Mouse (Mus musculus): ENCODE measurements around the gene Kidins220. TPM values are rescaled to one million over a fixed set of nuclear protein-coding genes. Genes with fewer than 3 reads are reported as not detected.

Gene Kidins220
- polyA plus RNA-seq, 1 experiment from 2014 or later: 31.1 TPM

DNA sequence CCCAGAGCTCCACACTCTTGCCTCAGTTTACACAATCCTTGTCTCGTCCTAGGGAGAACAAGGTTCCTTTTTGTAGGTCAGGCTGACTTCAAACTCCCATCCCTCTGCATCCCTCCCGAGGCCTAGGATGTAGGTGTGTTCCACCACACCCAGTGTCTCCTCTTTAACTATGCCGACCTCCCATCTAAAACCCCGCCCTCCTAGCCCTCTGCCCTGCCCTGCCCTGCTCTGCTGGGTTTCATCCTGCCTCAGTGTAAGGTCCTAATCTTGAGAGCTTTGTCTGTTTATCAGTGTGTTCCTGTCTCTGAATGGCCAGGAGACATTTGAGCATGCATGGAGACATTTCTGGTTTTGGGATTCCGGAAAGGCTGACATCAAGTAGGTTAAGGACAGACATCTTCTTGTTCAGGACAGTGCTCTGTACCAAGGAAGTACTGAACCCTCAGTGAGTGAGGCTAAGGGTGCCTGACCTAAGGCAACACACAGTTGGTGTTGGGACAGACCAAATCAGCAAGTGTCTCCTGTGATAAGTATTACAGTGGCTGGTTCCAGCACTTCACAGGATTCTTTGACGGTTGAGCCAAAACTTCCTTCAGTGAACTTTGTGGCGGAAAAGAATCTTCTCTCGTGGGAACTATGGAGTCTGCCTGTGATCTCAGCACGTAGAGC, 32.0 kb upstream of the Kidins220 start:
- Histone ChIP-seq H3K9me3 (replicated peaks) (no peaks in the 10 kb centered on the region), H3K27me3 (no peaks in the 10 kb centered on the region), H3K4me2 (no peak overlapping the region), H3K9ac (no peak overlapping the region), H3K4me1 (0 out of 2 replicates have a peak, but pooled peaks cover 3% of the 10 kb centered on the region), H3K27ac (no peak overlapping the region), H3K36me3 (peaks cover 37% of the 10 kb centered on the region), H3K4me3 (replicated peaks) (no peak overlapping the region)
- WGBS: 84% methylated on average over 9 of the region's 9 CpGs
- no peak for ATAC-seq (replicated peaks; ENCODE audit: low FRiP score)

GRCm38 (mm10) chr12:24943427-24943826, 31.3 kb upstream of the Kidins220 start:
- Histone ChIP-seq H3K4me1 (0 out of 2 replicates have a peak, but pooled peaks cover 3% of the 10 kb centered on the region), H3K36me3 (peaks cover 39% of the 10 kb centered on the region), H3K4me2 (no peak overlapping the region), H3K9me3 (replicated peaks) (no peaks in the 10 kb centered on the region), H3K27ac (no peak overlapping the region), H3K27me3 (no peaks in the 10 kb centered on the region), H3K4me3 (replicated peaks) (no peak overlapping the region), H3K9ac (no peak overlapping the region)
- WGBS: 91% methylated on average over 4 of the region's 4 CpGs
- ATAC-seq (replicated peaks; ENCODE audit: low FRiP score): no peak

- no peaks in the 10 kb centered on the region for H3K9me3 ChIP-seq (replicated peaks)
- 0 out of 2 replicates have a peak, but pooled peaks cover 3% of the 10 kb centered on the region for H3K4me1 ChIP-seq
- H3K27ac ChIP-seq: no peak overlapping the region
- no peak overlapping the region for H3K9ac ChIP-seq
- WGBS: 89% methylated on average over 7 of the region's 7 CpGs
- no peak overlapping the region for H3K4me2 ChIP-seq
- H3K27me3 ChIP-seq: no peaks in the 10 kb centered on the region
- H3K4me3 ChIP-seq (replicated peaks): no peak overlapping the region
- H3K36me3 ChIP-seq: peaks cover 36% of the 10 kb centered on the region
- no peak for ATAC-seq (replicated peaks; ENCODE audit: low FRiP score)
Measured at GRCm38 (mm10) chr12:24944597-24944996, 30.1 kb upstream of the Kidins220 start.

DNA sequence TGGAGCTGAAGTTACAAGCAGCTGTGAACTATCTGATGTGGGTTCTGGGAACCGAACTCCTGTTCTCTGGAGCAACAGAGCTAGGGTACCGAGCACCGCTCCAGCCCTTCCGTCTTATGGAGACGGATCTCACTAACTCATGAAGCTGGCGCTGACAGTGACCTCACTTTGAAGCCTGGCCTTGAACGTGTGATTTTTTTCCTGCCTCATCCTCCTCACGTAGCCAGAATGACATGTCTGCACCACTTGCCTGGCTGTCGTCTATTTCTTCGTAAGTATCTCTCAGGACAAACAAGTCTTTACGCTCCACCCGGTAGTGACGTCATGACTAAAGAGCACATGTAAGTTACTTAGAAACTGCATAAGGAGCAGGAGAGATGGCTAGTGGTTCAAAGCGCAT, 27.7 kb upstream of the Kidins220 start:
- Histone ChIP-seq H3K4me3 (replicated peaks) (no peak overlapping the region), H3K9ac (no peak overlapping the region), H3K4me2 (no peak overlapping the region), H3K4me1 (0 out of 2 replicates have a peak, but pooled peaks cover 3% of the 10 kb centered on the region), H3K27ac (no peak overlapping the region), H3K27me3 (no peaks in the 10 kb centered on the region), H3K36me3 (peaks cover 39% of the 10 kb centered on the region), H3K9me3 (replicated peaks) (0 out of 2 replicates have a peak, but pooled peaks cover 3% of the 10 kb centered on the region)
- WGBS: 91% methylated on average over 14 of the region's 14 CpGs
- ATAC-seq (replicated peaks; ENCODE audit: low FRiP score): no peak

- Histone ChIP-seq H3K27ac (no peak overlapping the region), H3K4me1 (0 out of 2 replicates have a peak, but pooled peaks cover 3% of the 10 kb centered on the region), H3K4me2 (no peak overlapping the region), H3K36me3 (peaks cover 37% of the 10 kb centered on the region), H3K27me3 (no peaks in the 10 kb centered on the region), H3K9me3 (replicated peaks) (0 out of 2 replicates have a peak, but pooled peaks cover 3% of the 10 kb centered on the region), H3K9ac (no peak overlapping the region), H3K4me3 (replicated peaks) (no peak overlapping the region)
- 62% methylated on average over 3 of the region's 3 CpGs for WGBS
- ATAC-seq (replicated peaks; ENCODE audit: low FRiP score): 0 out of 2 replicates have a peak, but pooled peaks have one; percentile 43
Measured at GRCm38 (mm10) chr12:24948344-24948743, 26.4 kb upstream of the Kidins220 start.

DNA sequence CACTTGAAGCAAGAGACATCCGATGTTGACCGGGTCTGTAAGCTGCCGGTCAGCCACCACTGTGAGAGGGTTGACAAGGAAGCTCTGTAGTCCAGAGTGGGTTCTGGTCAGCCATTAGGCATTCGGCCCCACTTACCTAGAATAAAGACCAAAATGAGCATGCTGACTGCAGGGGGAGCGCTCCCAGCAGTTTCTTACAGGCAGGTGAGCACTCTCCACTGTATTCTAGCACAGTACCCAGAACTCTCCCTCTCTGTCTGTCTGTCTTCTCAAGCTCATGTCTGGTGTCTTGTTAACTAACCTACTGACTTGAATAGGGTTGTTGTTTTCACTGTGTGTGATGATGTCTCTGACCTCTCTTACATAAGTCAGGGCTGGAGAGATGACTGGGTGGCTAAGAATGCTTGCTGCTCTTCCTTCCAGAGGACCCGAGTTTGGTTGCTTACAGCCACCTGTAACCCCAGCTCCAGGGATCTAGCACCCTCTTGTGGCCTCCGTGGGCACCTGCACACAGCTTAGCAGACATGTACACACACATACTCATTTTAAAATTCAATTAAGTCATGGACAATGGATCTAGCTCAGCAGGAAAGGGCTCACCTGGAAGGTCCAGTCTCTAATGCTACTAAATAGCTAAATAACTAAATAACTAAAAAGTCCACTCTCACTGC, 24.2 kb upstream of the Kidins220 start:
- ATAC-seq (replicated peaks; ENCODE audit: low FRiP score): no peak
- no peaks in the 10 kb centered on the region for H3K27me3 ChIP-seq
- WGBS: 92% methylated on average over 7 of the region's 7 CpGs

GRCm38 (mm10) chr12:24952147-24952546, 22.6 kb upstream of the Kidins220 start:
- Histone ChIP-seq H3K9me3 (replicated peaks) (0 out of 2 replicates have a peak, but pooled peaks cover 3% of the 10 kb centered on the region), H3K4me3 (replicated peaks) (no peak overlapping the region), H3K27ac (no peak overlapping the region), H3K4me2 (no peak overlapping the region), H3K9ac (no peak overlapping the region), H3K4me1 (no peaks in the 10 kb centered on the region), H3K36me3 (peaks cover 39% of the 10 kb centered on the region), H3K27me3 (no peaks in the 10 kb centered on the region)
- peak; percentile 44; the same call in 1 of the 2 replicates for ATAC-seq (replicated peaks; ENCODE audit: low FRiP score)
- 34% methylated on average over 6 of the region's 6 CpGs for WGBS

More for the DNA sequence above, 24.2 kb upstream of the Kidins220 start:
- Histone ChIP-seq H3K36me3 (peaks cover 39% of the 10 kb centered on the region), H3K9ac (no peak overlapping the region), H3K4me2 (no peak overlapping the region), H3K4me1 (0 out of 2 replicates have a peak, but pooled peaks cover 2% of the 10 kb centered on the region), H3K4me3 (replicated peaks) (no peak overlapping the region), H3K9me3 (replicated peaks) (0 out of 2 replicates have a peak, but pooled peaks cover 3% of the 10 kb centered on the region), H3K27ac (no peak overlapping the region)

DNA sequence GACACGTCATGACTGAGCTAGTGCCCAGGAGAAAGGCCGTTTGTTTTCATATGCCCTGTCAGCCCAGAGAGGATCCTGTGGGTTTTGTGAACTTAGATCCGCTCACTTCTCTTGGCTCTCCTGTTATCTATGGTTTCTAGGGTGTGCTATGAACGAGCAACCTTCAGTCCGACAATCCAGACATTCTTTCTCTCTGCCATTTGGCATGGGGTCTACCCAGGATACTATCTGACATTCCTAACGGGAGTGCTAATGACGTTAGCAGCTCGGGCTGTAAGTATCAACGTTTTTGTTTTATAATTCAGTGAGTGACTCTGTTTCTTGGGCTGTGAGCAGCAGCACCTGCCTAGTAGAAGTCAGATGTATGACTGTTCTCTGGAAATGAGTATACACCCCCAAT, 19.6 kb upstream of the Kidins220 start:
- H3K4me3 ChIP-seq (replicated peaks): no peak overlapping the region
- 0 out of 2 replicates have a peak, but pooled peaks cover 3% of the 10 kb centered on the region for H3K9me3 ChIP-seq (replicated peaks)
- H3K4me2 ChIP-seq: no peak overlapping the region
- peaks cover 41% of the 10 kb centered on the region for H3K36me3 ChIP-seq
- H3K9ac ChIP-seq: no peak overlapping the region
- 0 out of 2 replicates have a peak, but pooled peaks cover 2% of the 10 kb centered on the region for H3K4me1 ChIP-seq
- 74% methylated on average over 9 of the region's 9 CpGs for WGBS
- H3K27me3 ChIP-seq: no peaks in the 10 kb centered on the region
- H3K27ac ChIP-seq: no peak overlapping the region
- no peak for ATAC-seq (replicated peaks; ENCODE audit: low FRiP score)

DNA sequence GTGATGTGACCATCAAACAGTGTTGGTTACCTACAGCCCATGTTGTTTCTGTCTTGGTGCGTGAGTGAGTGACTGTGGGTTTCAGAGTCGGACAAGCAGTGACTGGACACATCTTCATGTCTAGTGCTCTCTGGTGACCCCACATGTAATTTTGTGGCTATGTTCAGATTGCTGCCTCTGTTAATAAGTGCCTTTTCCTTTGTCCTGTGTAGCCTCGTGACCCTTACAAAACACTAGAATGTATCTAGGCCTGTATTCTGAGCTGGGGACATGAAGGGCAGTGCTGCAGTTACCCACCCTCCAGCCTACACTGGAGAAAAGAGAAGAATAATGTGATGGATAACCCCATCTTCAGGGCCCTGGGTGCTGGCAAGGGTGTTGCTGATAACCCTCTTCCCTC, 16.2 kb upstream of the Kidins220 start:
- no peaks in the 10 kb centered on the region for H3K27me3 ChIP-seq
- no peak for ATAC-seq (replicated peaks; ENCODE audit: low FRiP score)
- H3K9ac ChIP-seq: no peak overlapping the region
- H3K4me3 ChIP-seq (replicated peaks): no peak overlapping the region
- H3K4me1 ChIP-seq: peaks cover 16% of the 10 kb centered on the region
- no peaks in the 10 kb centered on the region for H3K9me3 ChIP-seq (replicated peaks)
- 88% methylated on average over 3 of the region's 3 CpGs for WGBS
- H3K27ac ChIP-seq: no peak overlapping the region
- no peak overlapping the region for H3K4me2 ChIP-seq
- peaks cover 27% of the 10 kb centered on the region for H3K36me3 ChIP-seq

GRCm38 (mm10) chr12:24961821-24962220, 12.9 kb upstream of the Kidins220 start:
- H3K9me3 ChIP-seq (replicated peaks): no peaks in the 10 kb centered on the region
- H3K9ac ChIP-seq: no peak overlapping the region
- no peak for ATAC-seq (replicated peaks; ENCODE audit: low FRiP score)
- H3K27ac ChIP-seq: peak overlapping the region; percentile 77
- no peak overlapping the region for H3K4me3 ChIP-seq (replicated peaks)
- H3K4me1 ChIP-seq: peaks cover 20% of the 10 kb centered on the region
- H3K27me3 ChIP-seq: no peaks in the 10 kb centered on the region
- no peak overlapping the region for H3K4me2 ChIP-seq
- H3K36me3 ChIP-seq: peaks cover 19% of the 10 kb centered on the region
- 85% methylated on average over 7 of the region's 7 CpGs for WGBS

DNA sequence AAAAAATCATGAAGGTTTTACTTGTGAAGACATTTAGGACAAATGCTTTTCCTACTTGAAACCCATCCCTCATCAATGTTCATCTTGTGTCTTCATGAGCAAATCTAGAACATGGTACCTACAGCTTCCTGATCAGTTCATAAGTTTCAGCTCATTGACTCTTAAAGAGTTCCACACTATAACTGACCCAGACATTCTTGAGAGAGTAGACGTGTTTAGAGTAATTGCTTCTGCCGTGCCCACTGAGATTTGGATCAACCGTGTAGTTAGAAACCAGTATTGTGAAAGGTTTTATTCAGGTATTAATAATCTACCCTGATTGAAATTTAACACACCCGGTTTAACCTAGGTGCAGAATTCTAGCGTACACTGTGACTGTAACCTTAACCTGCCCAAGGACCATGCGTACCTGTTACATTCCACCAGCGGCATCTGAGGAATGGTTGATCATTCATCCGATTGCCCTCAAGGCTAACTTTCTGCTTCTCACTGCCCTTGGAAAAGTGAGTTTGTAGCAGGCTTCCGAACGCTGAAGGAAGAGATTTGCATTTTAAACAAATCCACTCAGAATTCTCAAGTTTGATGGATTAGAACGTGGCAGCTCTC, 12.3 kb upstream of the Kidins220 start:
- ATAC-seq (replicated peaks; ENCODE audit: low FRiP score): peak; percentile 85
- 65% methylated on average over 11 of the region's 11 CpGs for WGBS

More for the DNA sequence above, 12.3 kb upstream of the Kidins220 start:
- peaks cover 16% of the 10 kb centered on the region for H3K36me3 ChIP-seq
- peaks cover 20% of the 10 kb centered on the region for H3K4me1 ChIP-seq
- no peaks in the 10 kb centered on the region for H3K9me3 ChIP-seq (replicated peaks)
- H3K9ac ChIP-seq: no peak overlapping the region
- H3K27me3 ChIP-seq: no peaks in the 10 kb centered on the region
- no peak overlapping the region for H3K4me3 ChIP-seq (replicated peaks)
- no peak overlapping the region for H3K4me2 ChIP-seq
- peak overlapping the region; percentile 77 for H3K27ac ChIP-seq

All from kidney, embryonic 15.5 days (tissue).